Mouse (Mus musculus): Measurements from ENCODE around the gene Krt9. TPM values are rescaled to one million over a fixed set of nuclear protein-coding genes. Genes with fewer than 3 reads are reported as not detected.

Krt9 gene
- polyA plus RNA-seq, 1 experiment from 2014 or later, result not detected

DNA sequence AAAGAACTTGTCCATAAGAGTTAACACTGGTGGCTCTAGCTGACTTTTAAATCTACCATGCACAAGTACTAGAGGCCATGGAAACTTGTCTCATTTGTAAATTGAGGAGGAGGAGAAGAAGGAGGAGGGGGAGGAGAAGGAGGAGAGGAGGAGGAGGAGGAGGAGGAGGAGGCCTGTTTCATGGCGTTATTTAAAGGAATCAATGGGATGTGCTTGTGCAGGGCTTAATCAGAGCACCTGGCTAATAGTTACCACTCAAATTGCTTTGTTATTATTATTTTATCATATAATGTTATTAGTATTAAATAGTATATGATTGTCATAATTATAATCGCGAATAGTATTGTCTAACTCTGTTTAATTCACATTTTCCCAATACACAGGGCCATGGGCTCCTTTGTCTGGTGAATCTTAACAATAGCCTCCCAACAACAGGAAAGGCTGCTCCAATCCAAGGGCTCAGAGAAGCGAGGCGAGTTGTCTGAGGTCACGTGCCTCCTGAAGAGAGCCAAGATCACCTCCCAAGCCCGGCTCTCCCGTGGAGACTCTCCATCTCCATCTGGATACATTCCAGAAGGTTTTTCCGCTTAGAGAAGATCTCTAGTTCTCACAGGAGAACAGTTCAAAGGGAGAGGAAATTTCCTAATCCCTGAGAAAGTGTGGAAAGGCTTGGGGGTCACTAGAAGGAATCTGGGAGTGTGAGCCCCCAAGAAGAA lies 44.3 kb downstream of the Krt9 start, which contains the start of gene Krt19:
Gene Krt19, minus strand, starts transcription at position 51 of the 716 bp plus-strand sequence.
- H3K9me3 ChIP-seq, result no peaks in the 10 kb centered on the region
- no peak within 1 kb of the TSS for H3K4me3 ChIP-seq (replicated peaks)
- H3K9ac ChIP-seq (replicated peaks), result no peak within 1 kb of the TSS
- 65% methylated on average over 9 of the region's 9 CpGs for WGBS
- no peak within 1 kb of the TSS for H3K27ac ChIP-seq
- no peaks in the 10 kb centered on the region for H3K36me3 ChIP-seq
- no peak within 1 kb of the TSS for H3K4me2 ChIP-seq
- H3K27me3 ChIP-seq, result peaks cover 36% of the 10 kb centered on the region
- peaks cover 19% of the 10 kb centered on the region for H3K4me1 ChIP-seq (replicated peaks)
- ATAC-seq (ENCODE audit: insufficient number of reproducible peaks, insufficient read depth, low FRiP score, low TSS enrichment, low read depth), result no peak

DNA sequence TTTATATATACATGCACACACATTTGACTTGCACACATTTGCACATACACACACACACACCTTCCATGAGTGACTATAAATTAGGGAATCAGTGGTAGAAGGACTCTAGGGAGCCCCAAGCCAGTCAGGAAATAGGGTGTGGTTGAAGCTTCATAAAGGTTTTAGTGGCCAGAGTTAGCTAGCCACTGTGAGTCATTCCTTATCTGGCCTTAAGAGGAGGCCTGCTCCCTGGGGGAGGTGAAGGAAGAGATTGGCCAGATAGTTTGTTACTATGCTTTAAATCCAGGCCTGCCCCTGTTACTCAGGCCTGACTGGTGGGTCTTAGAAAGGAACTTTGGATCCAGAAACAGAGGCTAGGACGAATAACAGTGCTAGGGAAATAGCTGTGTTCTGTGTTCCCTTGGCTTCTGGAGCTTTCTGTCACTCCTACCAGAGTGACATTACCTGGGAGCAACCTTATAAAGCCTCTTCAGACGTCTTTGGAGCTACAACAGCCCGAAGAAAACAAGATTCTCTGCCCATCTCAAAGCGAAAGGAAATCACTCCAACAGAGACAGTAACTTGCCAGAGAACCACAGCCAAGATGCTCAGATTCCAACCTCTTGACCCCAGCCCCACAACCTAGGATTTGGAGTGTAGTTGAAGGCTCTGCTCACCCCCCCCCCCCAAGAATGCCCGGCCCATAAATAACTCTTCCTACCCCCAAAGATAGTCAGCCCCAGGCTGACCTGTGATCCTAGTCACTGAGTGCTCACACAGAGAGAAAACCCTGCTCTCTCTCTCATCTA lies 45.3 kb downstream of the Krt9 start:
- H3K4me3 ChIP-seq (replicated peaks), result no peak overlapping the region
- peaks cover 38% of the 10 kb centered on the region for H3K27me3 ChIP-seq
- no peak overlapping the region for H3K9ac ChIP-seq (replicated peaks)
- WGBS, result 39% methylated on average over 5 of the region's 5 CpGs
- no peak overlapping the region for H3K27ac ChIP-seq
- no peaks in the 10 kb centered on the region for H3K36me3 ChIP-seq
- H3K9me3 ChIP-seq, result no peaks in the 10 kb centered on the region
- H3K4me2 ChIP-seq, result no peak overlapping the region
- H3K4me1 ChIP-seq (replicated peaks), result peaks cover 19% of the 10 kb centered on the region
- ATAC-seq (ENCODE audit: insufficient number of reproducible peaks, insufficient read depth, low FRiP score, low TSS enrichment, low read depth), result no peak

GRCm38 (mm10) chr11:100145858-100146560 lies 47.0 kb downstream of the Krt9 start:
- WGBS, result 4% methylated on average over 13 of the region's 13 CpGs
- ATAC-seq (ENCODE audit: insufficient number of reproducible peaks, insufficient read depth, low FRiP score, low TSS enrichment, low read depth), result 0 out of 2 replicates have a peak, but pooled peaks have one; percentile 33
- Histone ChIP-seq H3K4me3 (replicated peaks) (peak overlapping the region; percentile 28), H3K4me2 (peak overlapping the region; percentile 60), H3K4me1 (replicated peaks) (peaks cover 19% of the 10 kb centered on the region), H3K9me3 (no peaks in the 10 kb centered on the region), H3K36me3 (no peaks in the 10 kb centered on the region), H3K9ac (replicated peaks) (no peak overlapping the region; the same call in 1 of the 2 replicates), H3K27me3 (peaks cover 38% of the 10 kb centered on the region), H3K27ac (no peak overlapping the region)

GRCm38 (mm10) chr11:100145104-100145503 lies 47.9 kb downstream of the Krt9 start:
- no peaks in the 10 kb centered on the region for H3K9me3 ChIP-seq
- H3K4me1 ChIP-seq (replicated peaks), result peaks cover 23% of the 10 kb centered on the region
- H3K9ac ChIP-seq (replicated peaks), result no peak overlapping the region
- H3K36me3 ChIP-seq, result no peaks in the 10 kb centered on the region
- peak overlapping the region; percentile 60 for H3K4me2 ChIP-seq
- peak; percentile 33; the same call in 1 of the 2 replicates for ATAC-seq (ENCODE audit: insufficient number of reproducible peaks, insufficient read depth, low FRiP score, low TSS enrichment, low read depth)
- WGBS, result 1% methylated on average over 20 of the region's 20 CpGs
- no peak overlapping the region for H3K27ac ChIP-seq
- H3K4me3 ChIP-seq (replicated peaks), result peak overlapping the region; percentile 28
- H3K27me3 ChIP-seq, result peaks cover 38% of the 10 kb centered on the region

GRCm38 (mm10) chr11:100140966-100141365 lies 52.1 kb downstream of the Krt9 start:
- no peaks in the 10 kb centered on the region for H3K36me3 ChIP-seq
- H3K4me1 ChIP-seq (replicated peaks), result peaks cover 37% of the 10 kb centered on the region
- no peak overlapping the region for H3K4me3 ChIP-seq (replicated peaks)
- H3K27me3 ChIP-seq, result peaks cover 24% of the 10 kb centered on the region
- no peak overlapping the region for H3K4me2 ChIP-seq
- no peaks in the 10 kb centered on the region for H3K9me3 ChIP-seq
- ATAC-seq (ENCODE audit: insufficient number of reproducible peaks, insufficient read depth, low FRiP score, low TSS enrichment, low read depth), result no peak
- WGBS, result 78% methylated on average over 21 of the region's 21 CpGs
- H3K27ac ChIP-seq, result no peak overlapping the region
- no peak overlapping the region for H3K9ac ChIP-seq (replicated peaks)

- no peak overlapping the region for H3K4me3 ChIP-seq (replicated peaks)
- peaks cover 30% of the 10 kb centered on the region for H3K4me1 ChIP-seq (replicated peaks)
- WGBS, result 54% methylated on average over 2 of the region's 2 CpGs
- H3K36me3 ChIP-seq, result no peaks in the 10 kb centered on the region
- H3K27me3 ChIP-seq, result peaks cover 8% of the 10 kb centered on the region
- no peak overlapping the region for H3K27ac ChIP-seq
- H3K9ac ChIP-seq (replicated peaks), result no peak overlapping the region
- no peaks in the 10 kb centered on the region for H3K9me3 ChIP-seq
- no peak overlapping the region for H3K4me2 ChIP-seq
- peak; percentile 47; the same call in 1 of the 2 replicates for ATAC-seq (ENCODE audit: insufficient number of reproducible peaks, insufficient read depth, low FRiP score, low TSS enrichment, low read depth)
Measured at GRCm38 (mm10) chr11:100139391-100139790, 53.7 kb downstream of the Krt9 start.

DNA sequence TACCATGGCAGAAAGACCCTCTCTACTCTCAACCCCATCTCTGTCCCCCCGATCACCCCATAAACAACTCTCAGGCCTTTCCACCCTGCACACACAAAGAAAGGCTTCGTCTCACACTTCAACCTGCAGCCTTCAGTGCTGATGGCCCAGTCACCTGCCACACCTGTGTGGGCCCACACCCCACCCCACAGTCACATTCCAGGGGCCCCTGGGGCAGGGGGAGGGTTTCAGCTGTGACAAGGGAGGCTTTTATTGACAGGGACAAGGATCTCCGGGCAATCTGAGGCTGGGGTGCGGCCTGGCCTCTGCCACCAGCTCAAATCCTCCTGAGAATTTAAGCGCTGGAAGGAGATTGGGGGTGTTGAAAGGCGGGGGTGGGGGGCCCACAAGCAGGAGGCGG lies 54.2 kb downstream of the Krt9 start:
- Histone ChIP-seq H3K4me1 (replicated peaks) (peaks cover 30% of the 10 kb centered on the region), H3K36me3 (no peaks in the 10 kb centered on the region), H3K4me3 (replicated peaks) (no peak overlapping the region), H3K4me2 (no peak overlapping the region), H3K9ac (replicated peaks) (no peak overlapping the region), H3K27ac (no peak overlapping the region), H3K27me3 (peaks cover 2% of the 10 kb centered on the region; the same call in 1 of the 2 replicates), H3K9me3 (no peaks in the 10 kb centered on the region)
- ATAC-seq (ENCODE audit: insufficient number of reproducible peaks, insufficient read depth, low FRiP score, low TSS enrichment, low read depth), result no peak
- WGBS, result 50% methylated on average over 7 of the region's 7 CpGs

DNA sequence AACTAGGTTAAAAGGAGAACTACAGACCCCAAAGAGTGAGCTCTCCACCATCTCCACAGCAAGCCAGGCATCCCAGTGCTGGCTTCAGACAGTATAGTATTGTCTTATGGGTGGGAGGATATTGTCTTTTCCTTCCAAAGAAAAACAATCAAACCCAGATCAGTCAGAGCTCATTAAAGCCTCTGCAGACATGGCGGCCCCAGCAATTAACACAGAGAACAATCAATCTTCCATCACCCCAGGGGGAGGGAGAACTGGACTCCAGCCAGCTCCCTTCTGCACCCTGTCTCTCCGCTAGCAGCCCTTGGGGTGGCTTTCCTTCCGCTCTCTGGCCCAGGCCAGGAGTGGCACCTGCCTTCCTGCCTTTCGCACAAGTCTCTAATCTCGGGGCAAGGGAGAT lies 55.4 kb downstream of the Krt9 start:
- H3K9ac ChIP-seq (replicated peaks), result no peak overlapping the region
- H3K9me3 ChIP-seq, result no peaks in the 10 kb centered on the region
- H3K27ac ChIP-seq, result no peak overlapping the region
- no peak for ATAC-seq (ENCODE audit: insufficient number of reproducible peaks, insufficient read depth, low FRiP score, low TSS enrichment, low read depth)
- H3K4me3 ChIP-seq (replicated peaks), result no peak overlapping the region
- 23% methylated on average over 5 of the region's 5 CpGs for WGBS
- no peaks in the 10 kb centered on the region for H3K36me3 ChIP-seq
- peaks cover 30% of the 10 kb centered on the region for H3K4me1 ChIP-seq (replicated peaks)
- no peaks in the 10 kb centered on the region for H3K27me3 ChIP-seq
- H3K4me2 ChIP-seq, result no peak overlapping the region

Other genes with a start within 250 kb of the Krt9 start
- not detected in 2 replicates for gene Krtap9-5, start 244.8 kb downstream of the Krt9 start, polyA plus RNA-seq (2016; fragmentation: Nextera tagmentation; extraction: Ambion mirVana)
- gene Krtap29-1, start 214.2 kb downstream of the Krt9 start, polyA plus RNA-seq (2016; fragmentation: Nextera tagmentation; extraction: Ambion mirVana), result not detected in 2 replicates
- gene Krtap16-1, start 206.6 kb downstream of the Krt9 start, polyA plus RNA-seq (2016; fragmentation: Nextera tagmentation; extraction: Ambion mirVana), result not detected in 2 replicates
- 1.4 and 1.9 TPM in 2 replicates for gene Krtap17-1, start 199.3 kb downstream of the Krt9 start, polyA plus RNA-seq (2016; fragmentation: Nextera tagmentation; extraction: Ambion mirVana)
- not detected in 2 replicates for gene Krt33a, start 177.0 kb downstream of the Krt9 start, polyA plus RNA-seq (2016; fragmentation: Nextera tagmentation; extraction: Ambion mirVana)
- 0.18 and 0.27 TPM in 2 replicates for gene Krt33b, start 163.4 kb downstream of the Krt9 start, polyA plus RNA-seq (2016; fragmentation: Nextera tagmentation; extraction: Ambion mirVana)
- not detected in 2 replicates for gene Krt34, start 151.7 kb downstream of the Krt9 start, polyA plus RNA-seq (2016; fragmentation: Nextera tagmentation; extraction: Ambion mirVana)
- gene Krt31, start 142.7 kb downstream of the Krt9 start, polyA plus RNA-seq (2016; fragmentation: Nextera tagmentation; extraction: Ambion mirVana), result not detected in 2 replicates
- not detected in 2 replicates for gene Krt32, start 105.0 kb downstream of the Krt9 start, polyA plus RNA-seq (2016; fragmentation: Nextera tagmentation; extraction: Ambion mirVana)
- gene Krt35, start 97.0 kb downstream of the Krt9 start, polyA plus RNA-seq (2016; fragmentation: Nextera tagmentation; extraction: Ambion mirVana), result 0.28 and 0.70 TPM in 2 replicates
- gene Krt36, start 87.6 kb downstream of the Krt9 start, polyA plus RNA-seq (2016; fragmentation: Nextera tagmentation; extraction: Ambion mirVana), result 0.13 and 0.16 TPM in 2 replicates
- gene Krt13, start 71.7 kb downstream of the Krt9 start, polyA plus RNA-seq (2016; fragmentation: Nextera tagmentation; extraction: Ambion mirVana), result not detected in 2 replicates
- gene Krt15, start 57.3 kb downstream of the Krt9 start, polyA plus RNA-seq (2016; fragmentation: Nextera tagmentation; extraction: Ambion mirVana), result 42.4 and 61.2 TPM in 2 replicates
- gene Krt19, start 44.6 kb downstream of the Krt9 start, polyA plus RNA-seq (2016; fragmentation: Nextera tagmentation; extraction: Ambion mirVana), result 8.4 and 8.7 TPM in 2 replicates
- 144 and 160 TPM in 2 replicates for gene Krt14, start 14.3 kb upstream of the Krt9 start, polyA plus RNA-seq (2016; fragmentation: Nextera tagmentation; extraction: Ambion mirVana)
- gene Krt16, start 55.7 kb upstream of the Krt9 start, polyA plus RNA-seq (2016; fragmentation: Nextera tagmentation; extraction: Ambion mirVana), result not detected in 2 replicates
- gene Krt17, start 67.8 kb upstream of the Krt9 start, polyA plus RNA-seq (2016; fragmentation: Nextera tagmentation; extraction: Ambion mirVana), result 41.6 and 47.9 TPM in 2 replicates
- gene Krt42, start 76.6 kb upstream of the Krt9 start, polyA plus RNA-seq (2016; fragmentation: Nextera tagmentation; extraction: Ambion mirVana), result not detected in 2 replicates
- 1,407 and 1,429 TPM in 2 replicates for gene Eif1, start 126.6 kb upstream of the Krt9 start, polyA plus RNA-seq (2016; fragmentation: Nextera tagmentation; extraction: Ambion mirVana)
- not detected in 2 replicates for gene Gast, start 141.2 kb upstream of the Krt9 start, polyA plus RNA-seq (2016; fragmentation: Nextera tagmentation; extraction: Ambion mirVana)
- gene Hap1, start 162.9 kb upstream of the Krt9 start, polyA plus RNA-seq (2016; fragmentation: Nextera tagmentation; extraction: Ambion mirVana), result 1.5 and 2.1 TPM in 2 replicates
- 44.1 and 49.3 TPM in 2 replicates for gene Jup, start 204.5 kb upstream of the Krt9 start, polyA plus RNA-seq (2016; fragmentation: Nextera tagmentation; extraction: Ambion mirVana)
- 54.3 and 58.3 TPM in 2 replicates for gene P3h4, start 221.6 kb upstream of the Krt9 start, polyA plus RNA-seq (2016; fragmentation: Nextera tagmentation; extraction: Ambion mirVana)
- 101 and 118 TPM in 2 replicates for gene Fkbp10, start 222.5 kb upstream of the Krt9 start, polyA plus RNA-seq (2016; fragmentation: Nextera tagmentation; extraction: Ambion mirVana)
- gene Nt5c3b, start 248.6 kb upstream of the Krt9 start, polyA plus RNA-seq (2016; fragmentation: Nextera tagmentation; extraction: Ambion mirVana), result 173 and 183 TPM in 2 replicates
- 1.0 and 1.1 TPM in 2 replicates for gene Klhl10, start 248.7 kb upstream of the Krt9 start, polyA plus RNA-seq (2016; fragmentation: Nextera tagmentation; extraction: Ambion mirVana)